Mouse (Mus musculus) testis, adult 2 months (tissue): Measurements from ENCODE around the gene Phrf1.

Experiments used
- CTCF ChIP-seq: fragments of 200-500 bp; IDR thresholded peaks from 2 replicates; pipeline ENCODE4 v1.5.1; 2012; ENCODE audit warnings: low read depth, mild to moderate bottlenecking, inconsistent platforms, low read length, moderate library complexity; ENCODE audit not compliant: control insufficient read depth, insufficient read depth, insufficient replicate concordance
- POLR2A ChIP-seq: fragments of 200-500 bp; IDR thresholded peaks from 2 replicates; pipeline ENCODE4 v1.6.1; 2012; ENCODE audit warnings: low read depth, mild to moderate bottlenecking, inconsistent platforms, low read length, moderate library complexity; ENCODE audit not compliant: control insufficient read depth

DNA sequence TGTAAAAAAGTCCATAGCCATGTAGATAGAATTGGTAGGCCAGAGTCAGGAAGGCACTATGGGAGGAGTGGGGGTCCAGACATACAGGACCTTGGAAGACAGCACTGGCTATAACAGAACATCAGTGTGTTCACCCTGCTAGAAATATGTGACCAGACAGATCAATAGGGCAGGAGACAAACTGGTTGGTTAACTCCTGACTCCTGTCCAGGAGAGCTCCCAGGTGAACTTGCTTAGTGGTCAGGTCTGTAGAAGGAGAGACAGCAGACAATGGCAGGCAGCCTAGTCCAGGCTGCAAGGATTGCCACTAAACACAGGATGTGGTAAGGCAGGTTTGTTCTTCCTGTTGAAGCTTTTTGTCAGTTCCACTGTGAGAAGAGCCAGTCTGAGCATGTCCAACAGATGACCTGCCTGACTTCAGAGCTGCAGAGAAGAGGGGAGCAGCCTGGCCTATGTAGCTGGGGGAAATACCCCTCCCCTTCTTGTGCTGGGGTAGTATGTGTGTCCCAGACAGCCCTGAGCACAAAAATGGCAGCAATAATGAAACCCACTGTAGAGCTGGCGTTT lies 74.2 kb downstream of the Phrf1 start:
- TF ChIP-seq POLR2A (no peak), CTCF (no peak)
